Mouse (Mus musculus): ENCODE results near the gene Rps27rt. TPM values are rescaled to one million over a fixed set of nuclear protein-coding genes. Genes with fewer than 3 reads are reported as not detected.

The Rps27rt gene
- polyA plus RNA-seq, 1 experiment: 3,274 TPM

- Histone ChIP-seq H3K9ac (ENCODE audit: low read depth, poor library complexity, severe bottlenecking) (no peak overlapping the region), H3K4me3 (ENCODE audit: low read depth, low read length) (no peak overlapping the region), H3K27me3 (ENCODE audit: control insufficient read depth, insufficient read depth, low read length, poor library complexity, severe bottlenecking) (no peaks in the 10 kb centered on the region), H3K9me3 (replicated peaks; ENCODE audit: control insufficient read depth, insufficient read depth, low read length, poor library complexity, severe bottlenecking) (peaks cover 8% of the 10 kb centered on the region; the same call in 1 of the 2 replicates), H3K36me3 (ENCODE audit: control insufficient read depth, insufficient read depth, low read length, poor library complexity, severe bottlenecking) (no peaks in the 10 kb centered on the region), H3K27ac (ENCODE audit: insufficient read depth, low read length) (no peak overlapping the region), H3K4me1 (ENCODE audit: control insufficient read depth, insufficient read depth, low read length) (no peaks in the 10 kb centered on the region)
- TF ChIP-seq POLR2A (IDR thresholded peaks at IDR 0.05; ENCODE audit: insufficient read depth, low read length): no peak
- TF ChIP-seq EP300 (IDR thresholded peaks at IDR 0.05; ENCODE audit: insufficient read depth, low read depth, low read length): no peak
- no peak for TF ChIP-seq CTCF (IDR thresholded peaks at IDR 0.05; ENCODE audit: low read depth, low read length)
Measured at GRCm38 (mm10) chr9:114944642-114945041, 37.9 kb downstream of the Rps27rt start.

DNA sequence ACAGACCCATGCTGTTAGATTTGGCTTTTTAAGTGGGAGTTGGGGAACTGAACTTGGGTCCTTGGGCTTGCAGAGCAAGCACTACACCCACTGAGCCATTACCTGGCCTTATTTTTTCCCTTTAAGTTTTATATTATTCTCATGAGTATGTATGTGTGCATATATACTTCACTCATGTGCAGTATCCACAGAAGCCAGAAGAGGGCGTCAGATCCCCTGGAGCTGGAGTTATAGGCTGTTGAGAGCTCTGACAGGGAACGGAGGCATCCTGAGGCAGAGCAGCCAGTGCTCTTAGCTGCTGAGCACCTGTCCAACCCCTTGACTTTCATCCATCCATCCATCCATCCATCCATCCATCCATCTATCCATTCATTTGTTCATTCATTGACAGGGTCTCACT, 45.9 kb downstream of the Rps27rt start:
- no peak overlapping the region for H3K9ac ChIP-seq (ENCODE audit: low read depth, poor library complexity, severe bottlenecking)
- no peak overlapping the region for H3K27ac ChIP-seq (ENCODE audit: insufficient read depth, low read length)
- H3K9me3 ChIP-seq (replicated peaks; ENCODE audit: control insufficient read depth, insufficient read depth, low read length, poor library complexity, severe bottlenecking): 0 out of 2 replicates have a peak, but pooled peaks cover under 1% of the 10 kb centered on the region
- peaks cover 2% of the 10 kb centered on the region for H3K4me1 ChIP-seq (ENCODE audit: control insufficient read depth, insufficient read depth, low read length)
- H3K27me3 ChIP-seq (ENCODE audit: control insufficient read depth, insufficient read depth, low read length, poor library complexity, severe bottlenecking): no peaks in the 10 kb centered on the region
- no peak overlapping the region for H3K4me3 ChIP-seq (ENCODE audit: low read depth, low read length)
- TF ChIP-seq EP300 (IDR thresholded peaks at IDR 0.05; ENCODE audit: insufficient read depth, low read depth, low read length): no peak
- TF ChIP-seq POLR2A (IDR thresholded peaks at IDR 0.05; ENCODE audit: insufficient read depth, low read length): no peak
- TF ChIP-seq CTCF (IDR thresholded peaks at IDR 0.05; ENCODE audit: low read depth, low read length): peak; percentile 10
- H3K36me3 ChIP-seq (ENCODE audit: control insufficient read depth, insufficient read depth, low read length, poor library complexity, severe bottlenecking): no peaks in the 10 kb centered on the region

- Histone ChIP-seq H3K9me3 (replicated peaks; ENCODE audit: control insufficient read depth, insufficient read depth, low read length, poor library complexity, severe bottlenecking) (no peaks in the 10 kb centered on the region), H3K27me3 (ENCODE audit: control insufficient read depth, insufficient read depth, low read length, poor library complexity, severe bottlenecking) (no peaks in the 10 kb centered on the region), H3K4me1 (ENCODE audit: control insufficient read depth, insufficient read depth, low read length) (peaks cover 2% of the 10 kb centered on the region), H3K36me3 (ENCODE audit: control insufficient read depth, insufficient read depth, low read length, poor library complexity, severe bottlenecking) (no peaks in the 10 kb centered on the region), H3K4me3 (ENCODE audit: low read depth, low read length) (no peak overlapping the region), H3K9ac (ENCODE audit: low read depth, poor library complexity, severe bottlenecking) (no peak overlapping the region), H3K27ac (ENCODE audit: insufficient read depth, low read length) (no peak overlapping the region)
- TF ChIP-seq EP300 (IDR thresholded peaks at IDR 0.05; ENCODE audit: insufficient read depth, low read depth, low read length): no peak
- TF ChIP-seq CTCF (IDR thresholded peaks at IDR 0.05; ENCODE audit: low read depth, low read length): no peak
Measured at GRCm38 (mm10) chr9:114935321-114935720, 47.2 kb downstream of the Rps27rt start.

- TF ChIP-seq POLR2A (IDR thresholded peaks at IDR 0.05; ENCODE audit: insufficient read depth, low read length) (no peak), EP300 (IDR thresholded peaks at IDR 0.05; ENCODE audit: insufficient read depth, low read depth, low read length) (no peak), CTCF (IDR thresholded peaks at IDR 0.05; ENCODE audit: low read depth, low read length) (no peak)
- H3K9me3 ChIP-seq (replicated peaks; ENCODE audit: control insufficient read depth, insufficient read depth, low read length, poor library complexity, severe bottlenecking): no peaks in the 10 kb centered on the region
- H3K9ac ChIP-seq (ENCODE audit: low read depth, poor library complexity, severe bottlenecking): no peak overlapping the region
- H3K27ac ChIP-seq (ENCODE audit: insufficient read depth, low read length): no peak overlapping the region
- H3K27me3 ChIP-seq (ENCODE audit: control insufficient read depth, insufficient read depth, low read length, poor library complexity, severe bottlenecking): no peaks in the 10 kb centered on the region
- no peaks in the 10 kb centered on the region for H3K36me3 ChIP-seq (ENCODE audit: control insufficient read depth, insufficient read depth, low read length, poor library complexity, severe bottlenecking)
- H3K4me3 ChIP-seq (ENCODE audit: low read depth, low read length): peak overlapping the region; percentile 29
- peaks cover 2% of the 10 kb centered on the region for H3K4me1 ChIP-seq (ENCODE audit: control insufficient read depth, insufficient read depth, low read length)
Measured at GRCm38 (mm10) chr9:114934231-114934630, 48.3 kb downstream of the Rps27rt start.

DNA sequence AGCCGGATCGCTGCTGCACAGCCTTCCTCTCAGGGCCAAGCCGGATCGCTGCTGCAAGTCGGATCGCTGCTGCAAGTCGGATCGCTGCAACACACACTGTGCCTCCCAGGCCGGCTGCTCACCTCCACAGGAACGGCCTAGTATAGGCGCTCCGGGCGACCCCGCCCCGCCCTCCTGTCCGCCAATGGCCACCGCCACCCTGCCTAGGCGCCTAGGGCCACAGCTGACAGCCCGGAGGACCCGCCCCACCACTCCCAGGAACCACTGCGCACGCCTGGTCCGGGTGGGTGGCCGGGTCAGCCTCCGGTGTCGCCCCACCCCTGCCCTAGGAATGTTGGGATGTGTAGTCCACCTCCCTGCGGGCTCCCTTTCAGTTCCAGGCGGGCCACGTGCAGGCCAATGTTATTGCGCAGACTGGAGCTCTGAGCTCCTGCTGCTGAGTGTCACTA, 48.8 kb downstream of the Rps27rt start, which contains the start of gene Gpd1l:
Gpd1l (minus strand) TSS at position 265 of the 449 bp plus-strand sequence.
- TF ChIP-seq CTCF (IDR thresholded peaks at IDR 0.05; ENCODE audit: low read depth, low read length) (no peak), POLR2A (IDR thresholded peaks at IDR 0.05; ENCODE audit: insufficient read depth, low read length) (peak; percentile 88), EP300 (IDR thresholded peaks at IDR 0.05; ENCODE audit: insufficient read depth, low read depth, low read length) (0 out of 2 replicates have a peak, but pooled peaks have one; percentile 38)
- peaks cover 2% of the 10 kb centered on the region for H3K4me1 ChIP-seq (ENCODE audit: control insufficient read depth, insufficient read depth, low read length)
- no peaks in the 10 kb centered on the region for H3K27me3 ChIP-seq (ENCODE audit: control insufficient read depth, insufficient read depth, low read length, poor library complexity, severe bottlenecking)
- no peaks in the 10 kb centered on the region for H3K36me3 ChIP-seq (ENCODE audit: control insufficient read depth, insufficient read depth, low read length, poor library complexity, severe bottlenecking)
- peak within 1 kb of the TSS; percentile 90 for H3K4me3 ChIP-seq (ENCODE audit: low read depth, low read length)
- peak within 1 kb of the TSS; percentile 54 for H3K9ac ChIP-seq (ENCODE audit: low read depth, poor library complexity, severe bottlenecking)
- H3K9me3 ChIP-seq (replicated peaks; ENCODE audit: control insufficient read depth, insufficient read depth, low read length, poor library complexity, severe bottlenecking): no peaks in the 10 kb centered on the region
- no peak within 1 kb of the TSS for H3K27ac ChIP-seq (ENCODE audit: insufficient read depth, low read length)

DNA sequence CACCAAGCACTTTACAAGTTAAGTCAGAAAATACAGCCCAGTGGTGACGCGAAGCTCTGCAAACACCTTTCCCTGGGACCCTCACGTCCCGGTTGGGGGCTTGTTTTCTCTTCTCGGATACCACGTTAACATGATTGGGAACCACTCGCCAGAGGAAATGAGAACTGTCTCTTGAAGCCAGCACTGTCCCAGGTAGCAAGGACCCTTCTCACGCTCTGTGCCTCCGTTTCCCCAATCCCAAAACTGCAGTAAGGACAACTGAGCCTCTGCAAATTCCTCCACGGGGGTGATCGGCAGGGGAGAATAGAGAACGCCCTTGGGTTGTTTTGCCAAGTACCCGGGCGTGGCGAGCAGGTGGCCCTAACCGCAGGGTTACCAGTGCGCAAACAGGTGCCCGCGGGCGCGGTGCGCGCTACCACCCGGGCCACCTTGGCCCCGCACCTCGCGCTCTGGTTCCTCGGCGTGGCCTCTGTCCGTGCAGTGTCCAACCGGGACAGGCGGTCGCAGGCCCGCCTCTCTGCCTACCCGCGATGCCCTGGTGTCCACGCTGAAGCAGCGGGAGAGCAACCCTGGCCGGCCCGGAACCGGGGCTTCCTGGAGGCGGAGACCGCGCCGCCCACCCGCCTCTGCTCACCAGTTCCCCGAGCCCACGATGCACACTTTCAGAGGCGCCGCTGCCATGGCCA, 49.4 kb downstream of the Rps27rt start:
- peak overlapping the region; percentile 54 for H3K9ac ChIP-seq (ENCODE audit: low read depth, poor library complexity, severe bottlenecking)
- no peaks in the 10 kb centered on the region for H3K36me3 ChIP-seq (ENCODE audit: control insufficient read depth, insufficient read depth, low read length, poor library complexity, severe bottlenecking)
- no peaks in the 10 kb centered on the region for H3K27me3 ChIP-seq (ENCODE audit: control insufficient read depth, insufficient read depth, low read length, poor library complexity, severe bottlenecking)
- TF ChIP-seq POLR2A (IDR thresholded peaks at IDR 0.05; ENCODE audit: insufficient read depth, low read length) (no peak), EP300 (IDR thresholded peaks at IDR 0.05; ENCODE audit: insufficient read depth, low read depth, low read length) (no peak), CTCF (IDR thresholded peaks at IDR 0.05; ENCODE audit: low read depth, low read length) (no peak)
- H3K4me1 ChIP-seq (ENCODE audit: control insufficient read depth, insufficient read depth, low read length): peaks cover 2% of the 10 kb centered on the region
- H3K9me3 ChIP-seq (replicated peaks; ENCODE audit: control insufficient read depth, insufficient read depth, low read length, poor library complexity, severe bottlenecking): no peaks in the 10 kb centered on the region
- peak overlapping the region; percentile 90 for H3K4me3 ChIP-seq (ENCODE audit: low read depth, low read length)
- no peak overlapping the region for H3K27ac ChIP-seq (ENCODE audit: insufficient read depth, low read length)

Data from ES-Bruce4 (cell line).